Mouse (Mus musculus) mature B cell (primary cell): ENCODE data around the gene Cabin1.

Experiments
- in situ Hi-C: fragments of 300-500 bp; cut with MboI; formaldehyde crosslinking; loops from 2 replicates; pipeline ENCODE4 v1.14.3; 2019

Cabin1 gene

GRCm38 (mm10) chr10:75666451-75667030 lies 97.6 kb downstream of the Cabin1 start:
- in situ Hi-C loops = no loop called here

GRCm38 (mm10) chr10:75664673-75665270 lies 99.4 kb downstream of the Cabin1 start:
- in situ Hi-C loops = no loop called here

GRCm38 (mm10) chr10:75662575-75662974 lies 101.6 kb downstream of the Cabin1 start:
- in situ Hi-C loops = no loop called here

GRCm38 (mm10) chr10:75661876-75662275 lies 102.3 kb downstream of the Cabin1 start:
- in situ Hi-C loops = no loop called here

- in situ Hi-C loops = no loop called here
Observed at GRCm38 (mm10) chr10:75661381-75661780, 102.8 kb downstream of the Cabin1 start.

- in situ Hi-C loops = no loop called here
Observed at GRCm38 (mm10) chr10:75657772-75658171, 106.4 kb downstream of the Cabin1 start.

GRCm38 (mm10) chr10:75657165-75657564 lies 107.0 kb downstream of the Cabin1 start:
- in situ Hi-C loops = no loop called here

GRCm38 (mm10) chr10:75654053-75654452 lies 110.1 kb downstream of the Cabin1 start:
- in situ Hi-C loops = no loop called here

- in situ Hi-C loops = no loop called here
Observed at GRCm38 (mm10) chr10:75651381-75652068, 112.6 kb downstream of the Cabin1 start.

- in situ Hi-C loops = no loop called here
Observed at GRCm38 (mm10) chr10:75650306-75650902, 113.7 kb downstream of the Cabin1 start.

- in situ Hi-C loops = no loop called here
Observed at GRCm38 (mm10) chr10:75649406-75649995, 114.6 kb downstream of the Cabin1 start.

GRCm38 (mm10) chr10:75649001-75649400 lies 115.1 kb downstream of the Cabin1 start:
- in situ Hi-C loops = no loop called here

GRCm38 (mm10) chr10:75648091-75648490 lies 116.0 kb downstream of the Cabin1 start:
- in situ Hi-C loops = no loop called here

GRCm38 (mm10) chr10:75647362-75647761 lies 116.8 kb downstream of the Cabin1 start:
- in situ Hi-C loops = no loop called here

- in situ Hi-C loops = no loop called here
Observed at GRCm38 (mm10) chr10:75646406-75646805, 117.7 kb downstream of the Cabin1 start.

GRCm38 (mm10) chr10:75645616-75646015 lies 118.5 kb downstream of the Cabin1 start:
- in situ Hi-C loops = no loop called here

GRCm38 (mm10) chr10:75643741-75644343 lies 120.3 kb downstream of the Cabin1 start, which contains the start of gene Susd2:
TSS of gene Susd2 (minus strand) at chr10:75644008.
- in situ Hi-C loops = no loop called here

- in situ Hi-C loops = no loop called here
Observed at GRCm38 (mm10) chr10:75642891-75643290, 121.2 kb downstream of the Cabin1 start.

GRCm38 (mm10) chr10:75642436-75642835 lies 121.7 kb downstream of the Cabin1 start:
- in situ Hi-C loops = no loop called here

- in situ Hi-C loops = no loop called here
Observed at GRCm38 (mm10) chr10:75641721-75642222, 122.4 kb downstream of the Cabin1 start.

GRCm38 (mm10) chr10:75637711-75638110 lies 126.4 kb downstream of the Cabin1 start:
- in situ Hi-C loops = loop anchor here (5.0 kb wide), 1 partner anchor 50 kb away; the partner anchor contains the start of gene Ggt5
